28 mouse cellular contexts compared by ENCODE assay signal in genomic region chr11:21063271-21063670, GRCm38 (mm10).
"Had no signal": no experiment of that assay in that cellular context is flagged by ENCODE, and none has a peak within 500 bp of the region (broad histone marks: within the 10 kb centered on the region; RNA-seq: fewer than 3 reads in every experiment).

No protein-coding gene starts in this region.

- H3K27me3 ChIP-seq: limb, embryonic 12.5 days; limb, embryonic 13.5 days; limb, embryonic 15.5 days; liver, embryonic 12.5 days; liver, embryonic 13.5 days; lung, embryonic 15.5 days; midbrain, embryonic 12.5 days; midbrain, embryonic 13.5 days; midbrain, embryonic 15.5 days; neural tube, embryonic 12.5 days had no signal

- H3K4me3 ChIP-seq: limb, embryonic 10.5 days; limb, embryonic 12.5 days; limb, embryonic 13.5 days; limb, embryonic 15.5 days; liver, embryonic 12.5 days; liver, embryonic 13.5 days; liver, embryonic 15.5 days; lung, embryonic 15.5 days; megakaryocyte, embryonic 14.5 days; midbrain, embryonic 10.5 days; midbrain, embryonic 12.5 days; midbrain, embryonic 13.5 days; midbrain, embryonic 15.5 days; myocyte; neural tube, embryonic 12.5 days had no signal

- H3K9me3 ChIP-seq: limb, embryonic 10.5 days; limb, embryonic 12.5 days; limb, embryonic 13.5 days; limb, embryonic 15.5 days; liver, embryonic 12.5 days; liver, embryonic 13.5 days; liver, embryonic 15.5 days; lung, embryonic 15.5 days; megakaryocyte, embryonic 14.5 days; midbrain, embryonic 10.5 days; midbrain, embryonic 12.5 days; midbrain, embryonic 13.5 days; midbrain, embryonic 15.5 days; neural tube, embryonic 12.5 days had no signal

- H3K36me3 ChIP-seq: limb, embryonic 10.5 days; limb, embryonic 12.5 days; limb, embryonic 13.5 days; limb, embryonic 15.5 days; liver, embryonic 12.5 days; liver, embryonic 13.5 days; liver, embryonic 15.5 days; lung, embryonic 15.5 days; midbrain, embryonic 10.5 days; midbrain, embryonic 12.5 days; midbrain, embryonic 13.5 days; midbrain, embryonic 15.5 days; neural tube, embryonic 12.5 days had no signal

- H3K4me1 ChIP-seq: limb, embryonic 10.5 days; limb, embryonic 12.5 days; limb, embryonic 13.5 days; limb, embryonic 15.5 days; liver, embryonic 12.5 days; liver, embryonic 13.5 days; liver, embryonic 15.5 days; midbrain, embryonic 12.5 days; neural tube, embryonic 12.5 days had no signal

- DNase-seq: left cerebral cortex, postnatal 4 days; liver; liver, embryonic 13.5 days; liver, postnatal 0 days; lung, adult 18-20 months; lung, adult 2 months; lung, embryonic 14.5 days; lung, postnatal 10 days; lung, postnatal 14 days; lung, postnatal 36 days; lung, postnatal 4 days; midbrain, embryonic 14.5 days had no signal

- H3K27ac ChIP-seq: limb, embryonic 10.5 days; limb, embryonic 12.5 days; limb, embryonic 13.5 days; limb, embryonic 15.5 days; liver, embryonic 12.5 days; liver, embryonic 13.5 days; liver, embryonic 14.5 days; liver, embryonic 15.5 days; lung, embryonic 15.5 days; macrophage; midbrain, embryonic 10.5 days; midbrain, embryonic 12.5 days; midbrain, embryonic 13.5 days; midbrain, embryonic 15.5 days; neural tube, embryonic 12.5 days had no signal
